Mouse (Mus musculus) megakaryocyte-erythroid progenitor cell, adult 5-6 weeks (primary cell): Measurements from ENCODE around the gene Lrrn2. TPM values are rescaled to one million over a fixed set of nuclear protein-coding genes. Genes with fewer than 3 reads are reported as not detected.

Experiments used
- ATAC-seq: replicated peaks from 2 replicates; pipeline ENCODE4 v1.8.0; 2016; ENCODE audit warnings: mild to moderate bottlenecking, inconsistent platforms; ENCODE audit not compliant: severe bottlenecking, poor library complexity, low FRiP score, low TSS enrichment
- total RNA-seq, 2 experiments: library from RNA; stranded (forward) in 1 of 2; stranded (reverse) in 1 of 2; fragments of 200-1000, 215-1000 nt in 1 of 2; fragments of >200 nt in 1 of 2; fragmentation: Nextera tagmentation in 1 of 2; gene quantifications; 2 replicates each; pipeline ENCODE4 v1.2.3; 2014 to 2017

Lrrn2 gene
- total RNA-seq, 2 experiments from 2014 or later = not detected

- ATAC-seq = no peak
Measured at GRCm38 (mm10) chr1:132922257-132922656, 42.2 kb downstream of the Lrrn2 start.

- ATAC-seq = no peak
Measured at GRCm38 (mm10) chr1:132925270-132925669, 45.2 kb downstream of the Lrrn2 start.

GRCm38 (mm10) chr1:132928032-132928906, 48.2 kb downstream of the Lrrn2 start:
- no peak for ATAC-seq

- no peak for ATAC-seq
Measured at GRCm38 (mm10) chr1:132928907-132929250, 48.8 kb downstream of the Lrrn2 start.

- ATAC-seq = no peak
Measured at GRCm38 (mm10) chr1:132930291-132930690, 50.2 kb downstream of the Lrrn2 start.

GRCm38 (mm10) chr1:132932421-132932820, 52.3 kb downstream of the Lrrn2 start:
- no peak for ATAC-seq

GRCm38 (mm10) chr1:132934856-132935255, 54.8 kb downstream of the Lrrn2 start:
- no peak for ATAC-seq

GRCm38 (mm10) chr1:132937296-132938030, 57.4 kb downstream of the Lrrn2 start:
- no peak for ATAC-seq

GRCm38 (mm10) chr1:132938975-132939374, 58.9 kb downstream of the Lrrn2 start:
- no peak for ATAC-seq

GRCm38 (mm10) chr1:132945826-132946225, 65.8 kb downstream of the Lrrn2 start:
- no peak for ATAC-seq

- ATAC-seq = no peak
Measured at GRCm38 (mm10) chr1:132947811-132948210, 67.7 kb downstream of the Lrrn2 start.

GRCm38 (mm10) chr1:132956809-132957208, 76.7 kb downstream of the Lrrn2 start:
- ATAC-seq = no peak

GRCm38 (mm10) chr1:132961751-132962150, 81.7 kb downstream of the Lrrn2 start:
- ATAC-seq = no peak

GRCm38 (mm10) chr1:132964106-132964505, 84.0 kb downstream of the Lrrn2 start:
- ATAC-seq = no peak

GRCm38 (mm10) chr1:132964691-132965090, 84.6 kb downstream of the Lrrn2 start:
- ATAC-seq = no peak

GRCm38 (mm10) chr1:132968659-132969058, 88.6 kb downstream of the Lrrn2 start:
- 0 out of 2 replicates have a peak, but pooled peaks have one; percentile 51 for ATAC-seq

GRCm38 (mm10) chr1:132977402-132977801, 97.3 kb downstream of the Lrrn2 start:
- ATAC-seq = no peak

- no peak for ATAC-seq
Measured at GRCm38 (mm10) chr1:132981232-132981631, 101.2 kb downstream of the Lrrn2 start.

- peak; percentile 72 for ATAC-seq
Measured at GRCm38 (mm10) chr1:132982728-132983127, 102.7 kb downstream of the Lrrn2 start.

- peak; percentile 55 for ATAC-seq
Measured at GRCm38 (mm10) chr1:132988556-132989459, 108.7 kb downstream of the Lrrn2 start.
